Mouse (Mus musculus) MEL (cell line): ENCODE data around the gene Marveld3. TPM values are rescaled to one million over a fixed set of nuclear protein-coding genes. Genes with fewer than 3 reads are reported as not detected.

ENCODE experiments used
- DNase-seq: peaks from one replicate; pipeline ENCODE4 v3.0.0; 2011; ENCODE audit warnings: low read depth, low spot score
- H3K27ac ChIP-seq: 2 replicates; pipeline ENCODE4 v1.5.1; 2012; ENCODE audit warnings: low read depth, mild to moderate bottlenecking, control low read depth, low read length, moderate library complexity; ENCODE audit not compliant: control insufficient read depth
- H3K27me3 ChIP-seq, 2 experiments: fragments of 150-350 bp in 1 of 2; sonication (generic) in 1 of 2; 2 replicates each; pipeline ENCODE4 v1.6.1; 2012; ENCODE audit warnings: low read length in 2 of 2, mild to moderate bottlenecking in 2 of 2, improper control_type of control experiment in 1 of 2, moderate library complexity in 1 of 2; ENCODE audit not compliant: insufficient read depth in 2 of 2, control insufficient read depth in 1 of 2
- H3K36me3 ChIP-seq, 2 experiments: 2 replicates each; pipeline ENCODE4 v1.6.1; 2012 to 2014; ENCODE audit warnings: low read length in 2 of 2, improper control_type of control experiment in 1 of 2, inconsistent platforms in 1 of 2, mild to moderate bottlenecking in 1 of 2; ENCODE audit not compliant: insufficient read depth in 2 of 2, control insufficient read depth in 1 of 2
- H3K4me1 ChIP-seq, 2 experiments: fragments of 150-350 bp in 1 of 2; sonication (generic) in 1 of 2; 2 replicates each; pipeline ENCODE4 v1.6.1; 2012; ENCODE audit warnings: low read length in 2 of 2, improper control_type of control experiment in 1 of 2, mild to moderate bottlenecking in 1 of 2; ENCODE audit not compliant: insufficient read depth in 2 of 2, control insufficient read depth in 1 of 2
- H3K4me3 ChIP-seq, 2 experiments: fragments of 150-350 bp in 1 of 2; sonication (generic) in 1 of 2; 2 replicates each; pipeline ENCODE4 v1.5.1; 2012; ENCODE audit warnings: low read depth in 2 of 2, low read length in 2 of 2, mild to moderate bottlenecking in 2 of 2, moderate library complexity in 2 of 2, control low read depth in 1 of 2, improper control_type of control experiment in 1 of 2; ENCODE audit not compliant: control insufficient read depth in 1 of 2, insufficient read depth in 1 of 2
- H3K79me2 ChIP-seq: 2 replicates; pipeline ENCODE4 v1.6.1; 2012; ENCODE audit warnings: mild to moderate bottlenecking, low read length, moderate library complexity; ENCODE audit not compliant: control insufficient read depth, poor library complexity, insufficient read depth
- H3K9ac ChIP-seq: 2 replicates; pipeline ENCODE4 v1.6.1; 2012; ENCODE audit warnings: low read depth, mild to moderate bottlenecking, control low read depth, low read length, moderate library complexity; ENCODE audit not compliant: control insufficient read depth, poor library complexity, severe bottlenecking
- H3K9me3 ChIP-seq: fragments of 150-350 bp; sonication (generic); replicated peaks from 2 replicates; pipeline ENCODE4 v1.6.1; 2012; ENCODE audit warnings: mild to moderate bottlenecking, low read length, improper control_type of control experiment, moderate library complexity; ENCODE audit not compliant: insufficient read depth
- BHLHE40 ChIP-seq: IDR thresholded peaks from 2 replicates; pipeline ENCODE4 v1.6.1; 2012; ENCODE audit warnings: low read depth, mild to moderate bottlenecking, inconsistent platforms, low read length, improper control_type of control experiment, borderline replicate concordance
- E2F4 ChIP-seq: IDR thresholded peaks from 2 replicates; pipeline ENCODE4 v1.6.1; 2011; ENCODE audit warnings: low read depth, low read length, improper control_type of control experiment, borderline replicate concordance
- ELF1 ChIP-seq: IDR thresholded peaks from 2 replicates; pipeline ENCODE4 v1.6.1; 2014; ENCODE audit warnings: low read depth, mild to moderate bottlenecking, inconsistent platforms, low read length, improper control_type of control experiment, moderate library complexity
- EP300 ChIP-seq, 2 experiments: IDR thresholded peaks; 2 replicates each; pipeline ENCODE4 v1.6.1; 2011; ENCODE audit warnings: improper control_type of control experiment in 2 of 2, low read length in 2 of 2, low read depth in 1 of 2, mild to moderate bottlenecking in 1 of 2
- ETS1 ChIP-seq: IDR thresholded peaks from 2 replicates; pipeline ENCODE4 v1.6.1; 2012; ENCODE audit warnings: low read depth, mild to moderate bottlenecking, inconsistent platforms, low read length, improper control_type of control experiment, moderate library complexity
- GABPA ChIP-seq: IDR thresholded peaks from 2 replicates; pipeline ENCODE4 v1.6.1; 2012; ENCODE audit warnings: low read depth, mild to moderate bottlenecking, inconsistent platforms, low read length, improper control_type of control experiment, moderate library complexity
- HCFC1 ChIP-seq: IDR thresholded peaks from 2 replicates; pipeline ENCODE4 v1.6.1; 2012; ENCODE audit warnings: low read depth, mild to moderate bottlenecking, inconsistent platforms, low read length, improper control_type of control experiment, moderate library complexity
- MAFK ChIP-seq: IDR thresholded peaks from 2 replicates; pipeline ENCODE4 v1.6.1; 2011; ENCODE audit warnings: low read depth, mild to moderate bottlenecking, low read length, improper control_type of control experiment, borderline replicate concordance
- MAX ChIP-seq: IDR thresholded peaks from 2 replicates; pipeline ENCODE4 v1.6.1; 2011; ENCODE audit warnings: low read length, improper control_type of control experiment
- MAZ ChIP-seq: IDR thresholded peaks from 2 replicates; pipeline ENCODE4 v1.6.1; 2012; ENCODE audit warnings: low read depth, mild to moderate bottlenecking, inconsistent platforms, low read length, improper control_type of control experiment
- MXI1 ChIP-seq: IDR thresholded peaks from 2 replicates; pipeline ENCODE4 v1.6.1; 2011; ENCODE audit warnings: mild to moderate bottlenecking, low read depth, low read length, improper control_type of control experiment
- MYB ChIP-seq: IDR thresholded peaks from 2 replicates; pipeline ENCODE4 v1.6.1; 2011; ENCODE audit warnings: mild to moderate bottlenecking, low read depth, low read length, improper control_type of control experiment
- MYC ChIP-seq: IDR thresholded peaks from 2 replicates; pipeline ENCODE4 v1.6.1; 2011; ENCODE audit warnings: low read depth, mild to moderate bottlenecking, low read length, improper control_type of control experiment, moderate library complexity
- NELFE ChIP-seq: IDR thresholded peaks from 2 replicates; pipeline ENCODE4 v1.6.1; 2011; ENCODE audit warnings: low read depth, low read length, improper control_type of control experiment
- NRF1 ChIP-seq: IDR thresholded peaks from 2 replicates; pipeline ENCODE4 v1.6.1; 2014; ENCODE audit warnings: low read depth, mild to moderate bottlenecking, inconsistent platforms, low read length, improper control_type of control experiment, moderate library complexity; ENCODE audit not compliant: poor library complexity, insufficient read depth, severe bottlenecking
- POLR2A ChIP-seq, 2 experiments: IDR thresholded peaks; 2 replicates each; pipeline ENCODE4 v1.6.1; 2011 to 2012; ENCODE audit warnings: low read length in 2 of 2, mild to moderate bottlenecking in 2 of 2, control low read depth in 1 of 2, improper control_type of control experiment in 1 of 2, low read depth in 1 of 2, moderate library complexity in 1 of 2; ENCODE audit not compliant: control insufficient read depth in 1 of 2, insufficient read depth in 1 of 2, poor library complexity in 1 of 2
- POLR2AphosphoS2 ChIP-seq: IDR thresholded peaks from 2 replicates; pipeline ENCODE4 v1.6.1; 2011; ENCODE audit warnings: low read length, improper control_type of control experiment
- RAD21 ChIP-seq: IDR thresholded peaks from 2 replicates; pipeline ENCODE4 v1.6.1; 2011; ENCODE audit warnings: mild to moderate bottlenecking, low read depth, low read length, improper control_type of control experiment
- SMC3 ChIP-seq: IDR thresholded peaks from 2 replicates; pipeline ENCODE4 v1.6.1; 2011; ENCODE audit warnings: low read depth, low read length, improper control_type of control experiment
- TBP ChIP-seq: IDR thresholded peaks from 2 replicates; pipeline ENCODE4 v1.8.0; 2011; ENCODE audit warnings: low read depth, low read length, improper control_type of control experiment
- TCF12 ChIP-seq: IDR thresholded peaks from 2 replicates; pipeline ENCODE4 v1.6.1; 2014; ENCODE audit warnings: low read depth, mild to moderate bottlenecking, inconsistent platforms, low read length, improper control_type of control experiment, moderate library complexity
- UBTF ChIP-seq: IDR thresholded peaks from 2 replicates; pipeline ENCODE4 v1.6.1; 2012; ENCODE audit warnings: low read depth, mild to moderate bottlenecking, inconsistent platforms, low read length, improper control_type of control experiment, moderate library complexity, borderline replicate concordance; ENCODE audit not compliant: insufficient read depth
- USF2 ChIP-seq, 2 experiments: IDR thresholded peaks; 2 replicates each; pipeline ENCODE4 v1.6.1; 2011 to 2012; ENCODE audit warnings: improper control_type of control experiment in 2 of 2, low read length in 2 of 2, borderline replicate concordance in 1 of 2, inconsistent platforms in 1 of 2, low read depth in 1 of 2, mild to moderate bottlenecking in 1 of 2; ENCODE audit not compliant: insufficient read depth in 1 of 2
- ZKSCAN1 ChIP-seq: IDR thresholded peaks from 2 replicates; pipeline ENCODE4 v1.6.1; 2012; ENCODE audit warnings: low read depth, mild to moderate bottlenecking, inconsistent platforms, low read length, improper control_type of control experiment, moderate library complexity
- ZMIZ1 ChIP-seq: IDR thresholded peaks from 2 replicates; pipeline ENCODE4 v1.6.1; 2012; ENCODE audit warnings: low read depth, mild to moderate bottlenecking, inconsistent platforms, low read length, improper control_type of control experiment, moderate library complexity
- ZNF384 ChIP-seq: IDR thresholded peaks from 2 replicates; pipeline ENCODE4 v1.6.1; 2012; ENCODE audit warnings: low read depth, mild to moderate bottlenecking, inconsistent platforms, low read length, improper control_type of control experiment
- polyA plus RNA-seq, 2 experiments: library from polyadenylated mRNA; stranded (reverse) in 1 of 2; unstranded in 1 of 2; fragments of >175 nt in 1 of 2; fragments of >200 nt in 1 of 2; gene quantifications; 2 replicates each; pipeline versions ENCODE4 v1.2.1 to v1.2.4; 2012; ENCODE audit warnings: low replicate concordance in 2 of 2, low read depth in 1 of 2; ENCODE audit not compliant: insufficient read length in 2 of 2, insufficient read depth in 1 of 2, missing spikeins in 1 of 2
- total RNA-seq: library from RNA; depleted of rRNA; stranded (reverse); fragments of 300-350 nt; gene quantifications from 2 replicates; pipeline ENCODE4 v1.2.3, GENCODE M21; 2012

Gene Marveld3
- total and polyA plus RNA-seq, 3 experiments = not detected

DNA sequence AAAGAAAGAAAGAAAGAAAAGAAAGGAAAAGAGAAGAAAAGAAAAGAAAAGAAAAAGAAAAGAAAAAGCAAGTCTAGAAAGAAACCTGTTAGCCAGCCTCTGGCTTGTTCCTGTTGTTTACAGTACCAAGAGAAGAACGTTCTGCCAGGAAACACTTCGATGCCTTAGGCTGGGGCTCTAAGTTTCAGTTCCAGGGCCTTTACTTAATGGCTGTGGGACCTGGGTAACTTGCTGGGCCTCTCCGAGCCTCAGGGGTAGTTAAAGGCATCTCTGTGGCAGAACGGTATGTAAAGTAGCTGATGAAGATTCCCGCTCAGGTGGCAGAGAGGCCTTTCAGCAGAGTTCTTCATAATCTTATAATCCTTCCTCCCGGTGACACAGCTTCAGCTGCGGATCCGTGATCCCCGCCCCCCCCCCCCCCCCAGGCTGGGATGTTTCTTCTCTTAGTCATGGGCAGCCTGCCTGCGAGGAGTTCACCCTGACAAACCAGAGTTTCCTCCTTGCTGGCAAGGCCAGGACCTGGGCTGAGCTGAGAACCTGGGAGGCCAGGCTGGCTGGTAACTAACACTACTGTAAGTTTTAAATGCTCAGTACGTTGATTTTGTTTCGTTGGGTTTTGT lies 3.9 kb downstream of the Marveld3 start:
- DNase-seq = no peak
- TF ChIP-seq MAZ = no peak
- TF ChIP-seq EP300 (IDR thresholded peaks at IDR 0.05; ENCODE audit: low read depth in 1 of 2, low read length in 2 of 2) = no peak
- TF ChIP-seq SMC3 = no peak
- no peak for TF ChIP-seq ZMIZ1
- no peak for TF ChIP-seq UBTF
- no peak for TF ChIP-seq MYB
- no peak for TF ChIP-seq ETS1
- TF ChIP-seq TBP = no peak
- no peak for TF ChIP-seq NELFE
- TF ChIP-seq MXI1 = no peak
- TF ChIP-seq POLR2A (IDR thresholded peaks at IDR 0.05; ENCODE audit: control insufficient read depth in 1 of 2, insufficient read depth in 1 of 2, low read depth in 1 of 2, low read length in 2 of 2, poor library complexity in 1 of 2) = no peak
- no peak for TF ChIP-seq MYC
- TF ChIP-seq E2F4 = no peak
- TF ChIP-seq BHLHE40 = no peak
- TF ChIP-seq ZNF384 = no peak
- TF ChIP-seq ELF1 = no peak
- no peak for TF ChIP-seq MAX
- TF ChIP-seq POLR2AphosphoS2 = no peak
- TF ChIP-seq TCF12 = no peak
- TF ChIP-seq, all 39 proteins: peak for 0
- H3K9me3 ChIP-seq = no peaks in the 10 kb centered on the region
- H3K4me1 ChIP-seq = peaks cover 0 to 9% of the 10 kb centered on the region in 2 experiments; a peak in 2 of 4 replicates
- H3K27me3 ChIP-seq = no peaks in the 10 kb centered on the region
- peaks cover 0 to 6% of the 10 kb centered on the region in 2 experiments; a peak in 2 of 4 replicates for H3K36me3 ChIP-seq
- H3K4me3 ChIP-seq = no peak overlapping the region
- H3K79me2 ChIP-seq = no peaks in the 10 kb centered on the region
- no peak overlapping the region for H3K27ac ChIP-seq
- H3K9ac ChIP-seq = no peak overlapping the region

DNA sequence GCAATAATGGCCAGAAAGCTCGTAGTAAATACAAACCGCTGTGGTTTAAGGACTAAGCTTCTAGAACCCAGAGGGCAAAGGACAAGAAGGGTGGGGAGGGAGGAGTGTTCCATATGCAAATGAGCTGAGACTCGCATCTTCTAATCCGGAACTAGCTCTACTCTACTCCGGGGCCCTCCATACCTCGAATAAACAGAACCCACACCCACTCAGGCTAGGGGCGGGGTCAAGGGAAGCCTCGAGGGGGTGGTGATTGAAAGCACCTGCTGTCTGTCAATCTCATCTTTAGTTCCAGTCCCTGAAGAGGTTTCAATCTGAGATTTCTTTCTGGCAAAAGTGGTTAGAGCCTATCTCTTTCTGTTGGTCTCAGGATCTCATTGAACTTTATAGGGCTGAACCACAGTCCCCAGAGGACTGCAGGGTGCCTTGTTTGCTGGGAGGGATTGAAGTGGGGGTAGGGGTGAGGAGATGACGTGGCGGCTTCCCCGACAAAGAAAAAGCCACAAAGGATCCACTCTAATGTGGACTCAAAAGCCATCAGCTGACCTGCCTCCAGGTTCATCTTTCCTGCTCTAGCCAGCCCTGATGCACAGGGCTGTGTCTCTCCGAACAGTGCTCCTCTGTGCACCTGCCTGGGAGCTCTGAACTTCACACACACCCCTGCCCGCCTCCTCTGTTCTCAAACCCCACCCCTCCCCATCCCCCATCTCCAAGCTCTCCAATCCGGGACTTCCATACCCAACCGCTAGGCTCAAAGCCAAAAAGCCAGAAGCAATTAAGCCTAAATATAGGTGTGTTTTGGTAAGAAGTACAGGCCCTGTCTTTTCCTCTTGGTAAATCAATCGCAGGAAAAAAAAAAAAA lies 4.6 kb downstream of the Marveld3 start:
- Histone ChIP-seq H3K27ac (no peak overlapping the region), H3K79me2 (no peaks in the 10 kb centered on the region), H3K4me1 (0 out of 4 replicates have a peak, but pooled peaks cover 0 to 2% of the 10 kb centered on the region in 2 experiments), H3K9me3 (no peaks in the 10 kb centered on the region), H3K9ac (no peak overlapping the region), H3K27me3 (no peaks in the 10 kb centered on the region), H3K4me3 (no peak overlapping the region), H3K36me3 (peaks cover 0 to 1% of the 10 kb centered on the region in 2 experiments; a peak in 2 of 4 replicates)
- peak; percentile 48 for DNase-seq
- TF ChIP-seq MAFK = no peak
- no peak for TF ChIP-seq USF2 (IDR thresholded peaks at IDR 0.05; ENCODE audit: borderline replicate concordance in 1 of 2, insufficient read depth in 1 of 2, low read depth in 1 of 2, low read length in 2 of 2)
- no peak for TF ChIP-seq POLR2A (IDR thresholded peaks at IDR 0.05; ENCODE audit: control insufficient read depth in 1 of 2, insufficient read depth in 1 of 2, low read depth in 1 of 2, low read length in 2 of 2, poor library complexity in 1 of 2)
- TF ChIP-seq ZKSCAN1 = no peak
- TF ChIP-seq HCFC1 = no peak
- no peak for TF ChIP-seq UBTF
- no peak for TF ChIP-seq MAX
- no peak for TF ChIP-seq GABPA
- TF ChIP-seq POLR2AphosphoS2 = no peak
- no peak for TF ChIP-seq RAD21
- no peak for TF ChIP-seq NRF1
